26 mouse cellular contexts compared by ENCODE assay signal in the genomic region with DNA sequence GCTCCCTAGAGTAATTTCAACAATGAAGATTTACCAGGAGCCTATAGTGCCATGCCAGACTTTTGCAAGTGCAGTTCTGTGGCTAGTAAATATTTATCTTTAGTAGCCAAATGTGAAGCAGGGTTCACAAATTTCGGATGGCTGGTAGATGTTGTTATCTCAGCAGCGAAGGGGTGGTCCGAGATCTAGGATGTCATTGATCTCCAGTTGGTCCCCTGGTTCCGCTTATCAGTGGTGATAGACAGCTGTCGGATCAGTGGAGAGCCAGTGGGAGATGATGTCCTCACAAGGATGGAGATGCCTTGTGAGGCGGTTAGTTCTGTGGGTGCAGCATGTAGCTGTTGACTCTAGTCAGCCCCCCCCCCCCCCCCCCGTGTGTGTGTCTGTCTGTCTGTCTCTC.
"Had no signal": no experiment of that assay in that cellular context is flagged by ENCODE, and none has a peak within 500 bp of the region (broad histone marks: within the 10 kb centered on the region; RNA-seq: fewer than 3 reads in every experiment).

No protein-coding gene starts in this region.

- H3K36me3 ChIP-seq: embryonic facial prominence, embryonic 12.5 days; embryonic facial prominence, embryonic 15.5 days; forebrain, embryonic 12.5 days; forebrain, embryonic 15.5 days had no signal

- H3K9me3 ChIP-seq: embryonic facial prominence, embryonic 10.5 days; embryonic facial prominence, embryonic 12.5 days; embryonic facial prominence, embryonic 13.5 days; embryonic facial prominence, embryonic 15.5 days; forebrain, embryonic 10.5 days; forebrain, embryonic 12.5 days; forebrain, embryonic 13.5 days; forebrain, embryonic 15.5 days had no signal

- H3K27me3 ChIP-seq: embryonic facial prominence, embryonic 12.5 days; embryonic facial prominence, embryonic 13.5 days; embryonic facial prominence, embryonic 15.5 days; forebrain, embryonic 12.5 days; forebrain, embryonic 13.5 days; forebrain, embryonic 15.5 days had no signal

- H3K27ac ChIP-seq: embryonic facial prominence, embryonic 10.5 days; embryonic facial prominence, embryonic 12.5 days; embryonic facial prominence, embryonic 13.5 days; embryonic facial prominence, embryonic 15.5 days; forebrain, embryonic 10.5 days; forebrain, embryonic 12.5 days; forebrain, embryonic 13.5 days; forebrain, embryonic 15.5 days; gastrocnemius, adult 2 months; heart, adult 2 months had no signal

- DNase-seq: cerebellum, adult 2 months; cerebellum, adult 8-10 months; cerebellum, adult 9-10 months; cerebellum, adult 9-11 months; cerebellum, postnatal 10 days; cerebellum, postnatal 14 days; cerebellum, postnatal 25 days; cerebellum, postnatal 36 days; embryo, embryonic 11 days; forebrain, postnatal 0 days; gastrocnemius, adult 2 months; gastrocnemius, postnatal 10 days; gastrocnemius, postnatal 14 days; gastrocnemius, postnatal 25 days; gastrocnemius, postnatal 36 days; heart, adult 18-20 months; heart, adult 2 months had no signal

- H3K4me3 ChIP-seq: embryonic facial prominence, embryonic 10.5 days; embryonic facial prominence, embryonic 12.5 days; embryonic facial prominence, embryonic 13.5 days; embryonic facial prominence, embryonic 15.5 days; erythroblast, embryonic 14.5 days; forebrain, embryonic 10.5 days; forebrain, embryonic 12.5 days; forebrain, embryonic 13.5 days; forebrain, embryonic 15.5 days; gastrocnemius, adult 2 months; heart, adult 2 months had no signal

- H3K4me1 ChIP-seq: embryonic facial prominence, embryonic 12.5 days; embryonic facial prominence, embryonic 15.5 days; forebrain, embryonic 12.5 days had no signal
